Mouse (Mus musculus) layer of hippocampus, adult 2 months (tissue): ENCODE measurements at regions not wholly inside any gene's neighbourhood (a gene's known extent, or its start where the extent isn't known, plus 50 kb on each side); places are given as distances from the start of the nearest gene placed in this dataset.
"Not testable (repeated sequence)": the region's sequence is repeated elsewhere in the genome, so short reads cannot be mapped to it uniquely, and the experiment has no call there.

ENCODE experiments used
- DNase-seq, 2 experiments: peaks; one replicate each; pipeline ENCODE4 v3.0.0; 2022; ENCODE audit warnings: low spot score in 2 of 2
- H3K27ac ChIP-seq: fragments of 200-600 bp; 2 replicates; pipeline ENCODE4 v1.8.1; 2022
- H3K4me3 ChIP-seq: fragments of 200-600 bp; 2 replicates; pipeline ENCODE4 v1.8.1; 2022; ENCODE audit warnings: mild to moderate bottlenecking
- CTCF ChIP-seq: fragments of 200-600 bp; conservative IDR thresholded peaks from 2 replicates; pipeline ENCODE4 v1.8.1; 2022; ENCODE audit warnings: antibody characterized with exemption, mild to moderate bottlenecking, moderate library complexity

GRCm38 (mm10) chr16:86252630-86253029 is 351.0 kb upstream of the Adamts5 start:
- no peak for DNase-seq
- TF ChIP-seq CTCF = no peak
- Histone ChIP-seq H3K27ac (no peak overlapping the region), H3K4me3 (no peak overlapping the region)

DNA sequence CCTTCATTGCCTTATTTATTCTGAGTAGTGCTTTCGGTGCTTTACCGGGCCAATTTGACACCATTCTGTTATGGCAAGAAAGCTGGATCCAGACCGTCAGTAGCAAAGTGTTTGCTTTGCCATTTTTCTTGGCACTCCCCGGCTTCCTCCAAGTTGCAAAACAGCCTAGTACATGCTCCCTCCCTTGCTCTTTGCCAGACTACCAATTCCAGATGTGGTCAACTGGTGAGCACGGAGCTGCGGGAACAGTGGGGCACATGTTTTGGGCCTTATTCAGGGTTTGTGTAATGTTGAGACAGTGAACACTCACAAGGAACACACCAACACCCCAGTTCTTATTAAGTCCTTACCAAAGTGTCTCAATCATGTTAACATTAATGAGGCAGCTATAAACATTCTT is 348.4 kb upstream of the Adamts5 start:
- DNase-seq = no peak
- no peak for TF ChIP-seq CTCF
- H3K4me3 ChIP-seq = no peak overlapping the region
- H3K27ac ChIP-seq = no peak overlapping the region

DNA sequence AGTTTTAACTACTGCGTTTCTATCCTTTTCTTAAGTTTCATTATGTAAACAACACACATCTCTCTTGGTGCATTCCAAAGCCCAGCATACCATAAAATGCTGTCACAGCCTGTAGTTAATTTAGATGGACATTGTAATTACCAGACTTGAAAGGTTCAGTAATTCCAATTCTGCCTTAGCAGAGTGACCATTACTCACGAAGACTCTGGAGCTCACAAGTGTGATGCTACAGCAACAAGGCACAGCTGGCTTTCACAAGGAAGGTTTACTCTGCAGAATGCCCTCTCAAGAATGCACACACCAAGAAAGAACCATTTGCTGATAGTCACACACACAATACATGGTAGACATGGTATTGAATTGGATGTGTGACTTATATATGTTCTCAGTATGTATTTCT is 342.6 kb upstream of the Adamts5 start:
- Histone ChIP-seq H3K27ac (no peak overlapping the region), H3K4me3 (no peak overlapping the region)
- no peak for DNase-seq
- no peak for TF ChIP-seq CTCF

GRCm38 (mm10) chr16:86242766-86243510 is 341.3 kb upstream of the Adamts5 start:
- TF ChIP-seq CTCF = no peak
- DNase-seq = no peak
- no peak overlapping the region for H3K27ac ChIP-seq
- H3K4me3 ChIP-seq = no peak overlapping the region

DNA sequence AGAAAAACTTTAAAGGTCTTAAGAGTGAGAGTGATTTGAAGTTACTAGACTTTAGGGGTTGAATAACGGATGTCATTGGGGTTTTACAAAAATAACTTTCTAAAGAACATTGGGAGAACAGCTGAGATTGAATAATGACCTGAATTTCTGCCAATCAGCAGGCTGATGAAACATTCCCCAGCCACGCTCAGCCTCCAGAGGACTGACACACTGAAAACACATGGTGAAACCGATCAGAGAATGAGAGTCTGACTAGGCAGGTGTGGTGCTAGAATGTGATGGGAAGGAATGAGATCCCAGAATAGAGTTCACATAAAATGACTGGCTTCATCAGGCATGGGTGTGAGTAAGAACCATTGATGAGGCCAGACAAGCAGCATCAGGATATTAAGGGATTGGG is 321.4 kb upstream of the Adamts5 start:
- Histone ChIP-seq H3K4me3 (no peak overlapping the region), H3K27ac (no peak overlapping the region)
- TF ChIP-seq CTCF = no peak
- peak; percentile 10 to 13 for DNase-seq

- DNase-seq = no peak
- no peak overlapping the region for H3K27ac ChIP-seq
- TF ChIP-seq CTCF = no peak
- H3K4me3 ChIP-seq = no peak overlapping the region
These were observed 308.9 kb upstream of the Adamts5 start for GRCm38 (mm10) chr16:86210547-86210946.

GRCm38 (mm10) chr16:86209319-86209718 is 307.7 kb upstream of the Adamts5 start:
- no peak for TF ChIP-seq CTCF
- no peak for DNase-seq
- Histone ChIP-seq H3K4me3 (no peak overlapping the region), H3K27ac (no peak overlapping the region)

- no peak overlapping the region for H3K4me3 ChIP-seq
- no peak overlapping the region for H3K27ac ChIP-seq
These were observed 288.2 kb upstream of the Adamts5 start for GRCm38 (mm10) chr16:86189874-86190273.

DNA sequence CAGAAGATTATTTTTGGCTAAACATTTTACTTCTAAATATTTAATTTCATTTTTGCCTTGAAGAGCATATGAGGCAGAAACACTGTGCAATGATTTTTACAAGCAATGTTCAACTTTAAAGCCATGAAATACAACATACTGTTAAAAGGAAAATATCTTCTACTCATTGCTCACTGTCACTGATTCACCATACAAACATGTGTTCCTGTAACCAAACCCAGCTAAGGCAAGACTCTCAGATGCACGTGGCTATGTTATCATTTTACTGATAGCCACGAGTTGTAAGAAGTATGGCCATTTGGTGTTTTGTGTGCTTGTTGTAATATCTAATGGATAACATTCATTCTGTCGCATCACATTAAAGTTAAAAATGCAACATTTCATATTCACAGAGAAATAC is 287.3 kb upstream of the Adamts5 start:
- DNase-seq = no peak
- H3K27ac ChIP-seq = no peak overlapping the region
- no peak overlapping the region for H3K4me3 ChIP-seq
- no peak for TF ChIP-seq CTCF

More at GRCm38 (mm10) chr16:86189874-86190273, 288.2 kb upstream of the Adamts5 start:
- no peak for TF ChIP-seq CTCF
- no peak for DNase-seq

DNA sequence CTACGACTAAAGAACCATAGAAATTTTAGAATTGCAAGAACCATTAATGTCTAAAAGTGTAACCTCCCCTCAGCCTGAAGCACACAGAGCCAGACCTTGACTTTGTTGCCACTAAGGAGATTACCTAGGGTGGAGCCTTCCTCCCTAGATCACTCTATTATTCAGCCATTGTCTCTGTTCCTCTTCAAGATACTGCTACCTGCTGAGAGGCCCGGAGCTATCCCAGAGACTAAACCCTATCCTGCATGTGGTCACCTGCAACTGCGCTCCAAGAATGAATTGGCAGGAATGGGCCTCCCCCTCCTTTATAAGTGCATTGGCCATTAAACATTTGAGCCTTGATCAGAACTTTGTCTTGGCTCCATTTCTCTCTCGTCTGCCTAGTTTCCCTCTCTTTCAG is 286.0 kb upstream of the Adamts5 start:
- not testable (repeated sequence) for H3K27ac ChIP-seq, DNase-seq, H3K4me3 ChIP-seq

- TF ChIP-seq CTCF = no peak
- DNase-seq = no peak
- Histone ChIP-seq H3K27ac (no peak overlapping the region), H3K4me3 (no peak overlapping the region)
These were observed 257.6 kb upstream of the Adamts5 start for GRCm38 (mm10) chr16:86159021-86159815.

GRCm38 (mm10) chr16:86138171-86138570 is 236.5 kb upstream of the Adamts5 start:
- Histone ChIP-seq H3K27ac (no peak overlapping the region), H3K4me3 (no peak overlapping the region)
- no peak for TF ChIP-seq CTCF
- no peak for DNase-seq

DNA sequence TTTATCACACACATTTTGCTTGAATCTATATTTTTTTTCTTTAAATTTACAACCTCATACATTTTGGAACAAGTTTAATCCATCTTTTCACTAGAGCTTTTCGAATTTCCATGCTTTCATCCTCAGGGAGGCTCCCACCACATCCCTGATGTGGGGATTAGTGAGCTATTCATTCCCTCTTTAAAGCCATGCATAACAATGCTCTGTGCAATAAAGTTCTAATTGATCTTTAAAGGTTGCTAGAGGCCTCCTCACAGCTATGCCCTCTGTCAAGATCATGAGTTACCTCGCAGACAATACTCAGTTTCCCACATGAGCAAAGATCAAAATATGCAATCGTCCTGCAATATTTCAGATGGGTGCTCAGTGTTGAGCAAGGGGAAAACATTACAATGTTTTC is 234.5 kb upstream of the Adamts5 start:
- DNase-seq = no peak
- no peak for TF ChIP-seq CTCF
- Histone ChIP-seq H3K4me3 (no peak overlapping the region), H3K27ac (no peak overlapping the region)

DNA sequence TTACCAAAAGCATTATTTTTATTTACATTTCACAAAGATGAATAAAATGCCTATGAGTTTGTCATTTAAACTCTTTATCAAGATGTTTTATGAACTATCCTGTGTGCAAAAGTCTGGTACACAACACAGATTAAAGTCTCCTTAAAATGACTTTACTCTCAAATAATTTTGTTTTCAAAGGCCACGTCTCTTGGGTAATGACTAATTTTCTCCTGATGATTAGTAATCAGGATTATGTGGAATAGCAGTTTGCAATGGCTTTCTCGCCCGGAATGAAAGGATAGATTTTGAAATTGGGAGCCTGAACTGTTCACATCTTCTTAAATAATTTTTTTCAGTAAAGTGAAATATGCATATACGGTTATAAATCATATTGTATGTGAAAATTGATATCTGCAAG is 225.8 kb upstream of the Adamts5 start:
- H3K27ac ChIP-seq = no peak overlapping the region
- H3K4me3 ChIP-seq = no peak overlapping the region
- no peak for TF ChIP-seq CTCF
- no peak for DNase-seq
